Mouse (Mus musculus) liver, postnatal 0 days (tissue): ENCODE measurements around the gene Csf1. TPM values are rescaled to one million over a fixed set of nuclear protein-coding genes. Genes with fewer than 3 reads are reported as not detected.

Source experiments
- ATAC-seq: fragments of 200-750 bp; cut with Nextera tagmentation; 2 replicates; pipeline ENCODE4 v1.8.0; 2017; ENCODE audit warnings: mild to moderate bottlenecking, moderate library complexity
- DNase-seq: peaks from one replicate; pipeline ENCODE4 v3.0.0-alpha.2; 2016
- H3K27ac ChIP-seq: fragments of 300-500 bp; sonication (generic); 2 replicates; pipeline ENCODE4 v1.5.1; 2014; ENCODE audit warnings: antibody characterized with exemption, moderate library complexity, mild to moderate bottlenecking, low read depth
- H3K27me3 ChIP-seq: fragments of 300-500 bp; sonication (generic); 2 replicates; pipeline ENCODE4 v1.6.1; 2014; ENCODE audit warnings: low read length, control low read depth, mixed read lengths; ENCODE audit not compliant: insufficient read depth
- H3K36me3 ChIP-seq: fragments of 300-500 bp; sonication (generic); replicated peaks from 2 replicates; pipeline ENCODE4 v1.6.1; 2014; ENCODE audit warnings: mild to moderate bottlenecking, control low read depth, low read length, moderate library complexity, mixed read lengths; ENCODE audit not compliant: insufficient read depth
- H3K4me1 ChIP-seq: fragments of 300-500 bp; sonication (generic); 2 replicates; pipeline ENCODE4 v1.6.1; 2014; ENCODE audit warnings: antibody characterized with exemption, mild to moderate bottlenecking, control low read depth; ENCODE audit not compliant: insufficient read depth
- H3K4me2 ChIP-seq: fragments of 300-500 bp; sonication (generic); 2 replicates; pipeline ENCODE4 v1.6.1; 2014; ENCODE audit warnings: low read depth, mild to moderate bottlenecking, low read length, moderate library complexity, mixed read lengths
- H3K4me3 ChIP-seq: fragments of 300-500 bp; sonication (generic); 2 replicates; pipeline ENCODE4 v1.5.1; 2014; ENCODE audit warnings: low read depth, low read length
- H3K9ac ChIP-seq: fragments of 300-500 bp; sonication (generic); replicated peaks from 2 replicates; pipeline ENCODE4 v1.6.1; 2014; ENCODE audit warnings: mild to moderate bottlenecking, moderate library complexity
- H3K9me3 ChIP-seq: fragments of 300-500 bp; sonication (generic); 2 replicates; pipeline ENCODE4 v1.6.1; 2016; ENCODE audit warnings: mild to moderate bottlenecking, control low read depth, low read length, mixed read lengths
- CTCF ChIP-seq: sonication (generic); IDR thresholded peaks from 2 replicates; pipeline ENCODE4 v1.5.1; 2016; ENCODE audit warnings: antibody characterized with exemption, low read depth
- EP300 ChIP-seq: IDR thresholded peaks from 2 replicates; pipeline ENCODE4 v1.6.1; 2016; ENCODE audit warnings: antibody characterized with exemption, low read depth, mild to moderate bottlenecking
- WGBS: fragments of 180-500 bp; shearing (Covaris S2); extraction: QIAGEN DNeasy Blood & Tissue Kit; methylation state at CpG from one replicate; pipeline ENCODE4 v1.1.7; 2014; ENCODE audit not compliant: insufficient replicate concordance; 5-methylcytosine and 5-hydroxymethylcytosine counted together
- polyA plus RNA-seq: library from polyadenylated mRNA; unstranded; fragments of >200 nt; fragmentation: Nextera tagmentation; extraction: Ambion mirVana; gene quantifications from 2 replicates; pipeline ENCODE4 v1.2.1, GENCODE M21; 2015

Csf1 gene
- polyA plus RNA-seq, 1 experiment from 2014 or later = 7.2 TPM

DNA sequence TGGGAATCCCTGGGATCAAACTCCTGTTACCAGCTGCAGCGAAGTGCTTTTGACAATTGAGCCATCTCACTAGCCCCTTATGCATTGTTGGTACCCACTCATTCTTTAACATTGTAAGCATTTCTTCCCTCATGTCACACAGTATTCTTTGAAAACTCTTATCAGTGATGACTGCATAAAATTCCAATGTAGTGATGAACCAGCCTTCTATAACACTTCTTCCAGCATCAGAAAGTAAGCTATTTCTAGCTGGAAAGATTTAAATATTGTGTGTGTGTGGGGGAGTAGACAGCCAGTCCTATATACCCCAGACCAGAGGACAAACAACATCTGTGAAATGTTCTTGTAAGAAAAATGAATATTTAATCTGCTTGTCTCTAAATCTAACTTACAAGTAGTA lies 26.9 kb downstream of the Csf1 start:
- WGBS = 78% methylated on average over 1 of the region's 1 CpGs
- Histone ChIP-seq H3K9ac (no peak overlapping the region), H3K9me3 (no peaks in the 10 kb centered on the region), H3K27me3 (no peaks in the 10 kb centered on the region), H3K27ac (no peak overlapping the region), H3K36me3 (no peaks in the 10 kb centered on the region), H3K4me3 (no peak overlapping the region), H3K4me1 (no peaks in the 10 kb centered on the region), H3K4me2 (no peak overlapping the region)
- TF ChIP-seq EP300 (no peak), CTCF (no peak)
- DNase-seq = no peak
- ATAC-seq = no peak

DNA sequence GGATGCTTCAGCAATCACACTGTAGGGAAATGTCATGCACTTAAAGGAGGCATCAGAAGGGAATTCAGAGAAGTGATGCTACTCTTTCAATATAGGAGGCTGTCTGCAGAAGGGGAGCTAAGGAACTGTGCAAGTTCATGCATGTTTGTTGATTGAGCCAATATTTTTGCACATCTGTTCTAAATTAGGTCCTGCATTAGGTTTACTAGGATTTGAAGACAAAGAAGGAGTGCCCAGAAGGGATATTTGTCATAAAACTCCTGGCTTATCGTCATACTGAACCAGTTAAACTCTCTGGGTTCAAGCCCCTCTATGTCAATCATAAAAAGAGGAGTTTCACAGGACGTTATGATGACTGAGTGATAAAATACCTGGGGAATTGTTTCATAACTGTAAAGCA lies 30.0 kb downstream of the Csf1 start:
- no peak overlapping the region for H3K9ac ChIP-seq
- H3K36me3 ChIP-seq = no peaks in the 10 kb centered on the region
- H3K4me2 ChIP-seq = no peak overlapping the region
- H3K4me1 ChIP-seq = no peaks in the 10 kb centered on the region
- no peaks in the 10 kb centered on the region for H3K9me3 ChIP-seq
- ATAC-seq (no peak), DNase-seq (no peak)
- no peaks in the 10 kb centered on the region for H3K27me3 ChIP-seq
- 67% methylated on average over 2 of the region's 2 CpGs for WGBS
- no peak for TF ChIP-seq EP300
- TF ChIP-seq CTCF = no peak
- no peak overlapping the region for H3K4me3 ChIP-seq
- H3K27ac ChIP-seq = no peak overlapping the region

DNA sequence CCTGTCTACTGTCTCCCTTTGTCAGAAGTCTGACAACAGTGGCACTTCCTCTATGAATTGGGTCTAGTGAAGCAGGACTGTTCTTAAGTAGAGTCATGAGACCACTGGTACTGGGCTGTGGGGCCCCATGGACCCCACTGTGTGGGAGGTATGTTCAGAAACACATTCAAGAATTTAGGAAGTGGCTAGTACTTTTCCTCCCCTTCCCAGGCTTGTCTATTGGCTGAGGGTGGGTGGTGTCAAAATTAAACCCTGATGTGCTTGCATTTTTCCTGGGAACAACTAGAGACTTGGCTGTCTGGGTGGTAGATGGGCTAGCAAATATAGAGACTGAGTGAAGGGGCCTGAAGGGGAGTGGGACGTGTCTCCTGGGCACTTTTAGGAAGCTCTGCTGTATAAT lies 31.8 kb downstream of the Csf1 start:
- no peak overlapping the region for H3K9ac ChIP-seq
- WGBS = 57% methylated on average over 1 of the region's 1 CpGs

DNA sequence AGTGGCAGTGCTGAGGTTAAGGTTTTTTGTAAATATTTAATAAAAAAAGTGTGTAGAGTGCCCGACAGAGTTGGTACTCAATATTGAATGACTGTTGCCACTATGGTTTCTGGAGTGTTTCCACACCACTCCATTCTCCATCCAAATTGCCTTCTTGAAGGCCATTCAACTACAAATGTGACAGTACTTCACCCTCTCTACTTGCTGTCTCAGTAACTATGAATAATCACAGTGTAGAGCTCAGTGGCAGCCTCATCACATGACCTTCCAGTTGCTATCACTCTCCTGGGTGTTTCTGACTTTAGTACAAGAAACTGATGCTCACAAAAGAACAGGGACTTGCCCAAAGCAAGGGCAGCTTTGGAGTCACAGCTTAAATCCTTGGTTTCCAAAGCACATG lies 44.3 kb downstream of the Csf1 start:
- TF ChIP-seq CTCF (no peak), EP300 (no peak)
- H3K4me1 ChIP-seq = peaks cover 6% of the 10 kb centered on the region; the same call in 1 of the 2 replicates
- no peaks in the 10 kb centered on the region for H3K36me3 ChIP-seq
- no peak overlapping the region for H3K9ac ChIP-seq
- ATAC-seq (no peak), DNase-seq (no peak)
- H3K4me2 ChIP-seq = no peak overlapping the region
- H3K27me3 ChIP-seq = no peaks in the 10 kb centered on the region
- no peak overlapping the region for H3K4me3 ChIP-seq
- WGBS = 76% methylated on average over 1 of the region's 1 CpGs
- no peak overlapping the region for H3K27ac ChIP-seq
- H3K9me3 ChIP-seq = no peaks in the 10 kb centered on the region

More for the DNA sequence above, 31.8 kb downstream of the Csf1 start:
- Histone ChIP-seq H3K4me3 (no peak overlapping the region), H3K4me2 (no peak overlapping the region), H3K27me3 (no peaks in the 10 kb centered on the region), H3K27ac (no peak overlapping the region), H3K9me3 (no peaks in the 10 kb centered on the region), H3K4me1 (no peaks in the 10 kb centered on the region), H3K36me3 (no peaks in the 10 kb centered on the region)
- DNase-seq (no peak), ATAC-seq (no peak)
- TF ChIP-seq CTCF = no peak
- TF ChIP-seq EP300 = no peak

DNA sequence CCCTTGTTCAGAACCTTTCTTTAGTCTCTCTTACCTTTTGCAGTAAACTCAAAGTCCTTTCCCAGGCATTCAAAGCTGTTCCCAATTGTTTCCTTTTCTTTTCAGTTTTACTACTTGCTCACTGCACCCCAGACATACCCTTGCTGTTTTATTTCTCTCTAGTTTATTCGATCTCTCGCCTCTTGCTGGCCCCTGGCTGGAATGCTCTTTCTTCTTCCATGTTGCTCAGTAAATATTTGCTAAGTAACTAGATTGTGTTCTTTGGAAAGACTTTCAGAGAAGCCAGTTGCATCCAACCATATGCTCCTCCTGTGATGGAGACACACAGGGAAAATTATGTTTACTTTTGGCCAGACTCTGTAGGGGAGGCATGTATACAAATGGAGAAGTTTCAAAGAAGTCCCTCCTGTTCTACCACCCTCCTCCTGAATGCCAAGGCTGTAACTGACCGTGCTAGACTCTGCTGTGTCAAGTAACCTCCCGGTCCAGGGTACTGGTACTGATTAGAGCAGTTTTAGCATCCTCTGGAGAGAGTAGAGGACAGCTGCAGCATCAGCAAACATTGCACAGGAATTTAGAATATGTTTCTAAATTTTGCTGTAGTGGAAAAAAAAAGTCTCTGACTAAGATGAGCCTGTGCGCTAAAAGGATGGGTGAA lies 45.9 kb downstream of the Csf1 start:
- WGBS = 60% methylated on average over 5 of the region's 5 CpGs
- no peaks in the 10 kb centered on the region for H3K9me3 ChIP-seq
- H3K36me3 ChIP-seq = no peaks in the 10 kb centered on the region
- no peak overlapping the region for H3K4me3 ChIP-seq
- no peaks in the 10 kb centered on the region for H3K27me3 ChIP-seq
- ATAC-seq (no peak), DNase-seq (no peak)
- no peak overlapping the region for H3K27ac ChIP-seq
- TF ChIP-seq EP300 = no peak
- no peak overlapping the region for H3K9ac ChIP-seq
- no peak overlapping the region for H3K4me2 ChIP-seq
- H3K4me1 ChIP-seq = peaks cover 6% of the 10 kb centered on the region; the same call in 1 of the 2 replicates

DNA sequence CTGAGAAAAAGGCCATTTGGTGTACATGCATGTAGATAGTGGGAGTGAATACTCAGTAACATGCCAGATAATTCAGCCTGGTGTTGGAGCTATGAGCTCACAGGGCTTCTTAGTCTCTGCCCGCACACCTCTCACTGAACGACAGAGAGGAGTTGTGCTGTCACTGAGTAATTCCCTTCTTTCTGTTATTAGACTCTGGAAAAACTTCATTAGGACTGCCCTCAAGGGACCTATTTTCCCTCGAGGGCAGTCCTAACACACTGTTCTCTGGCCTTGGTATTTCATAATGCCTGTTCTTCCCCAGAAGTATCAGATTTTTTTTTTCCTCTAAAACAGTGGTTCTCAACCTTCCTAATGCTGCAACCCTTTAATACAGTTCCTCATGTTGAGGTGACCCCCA lies 48.2 kb downstream of the Csf1 start:
- 0 out of 2 replicates have a peak, but pooled peaks cover 2% of the 10 kb centered on the region for H3K4me1 ChIP-seq
- ATAC-seq = no peak
- WGBS = 57% methylated on average over 3 of the region's 3 CpGs
- H3K27me3 ChIP-seq = no peaks in the 10 kb centered on the region
- no peak overlapping the region for H3K9ac ChIP-seq
- H3K27ac ChIP-seq = no peak overlapping the region
- TF ChIP-seq CTCF (no peak), EP300 (no peak)
- no peak overlapping the region for H3K4me3 ChIP-seq
- no peaks in the 10 kb centered on the region for H3K36me3 ChIP-seq
- H3K4me2 ChIP-seq = no peak overlapping the region
- H3K9me3 ChIP-seq = no peaks in the 10 kb centered on the region
- DNase-seq = no peak
